Mouse (Mus musculus) lung, adult 2 months (tissue): ENCODE results near the gene Lgi4.

Source experiments
- CTCF ChIP-seq: fragments of 200-500 bp; IDR thresholded peaks from 2 replicates; pipeline ENCODE4 v1.5.1; 2011; ENCODE audit warnings: mild to moderate bottlenecking, low read length, control low read depth; ENCODE audit not compliant: insufficient read depth
- POLR2A ChIP-seq: fragments of 200-500 bp; IDR thresholded peaks from 2 replicates; pipeline ENCODE4 v1.6.1; 2011; ENCODE audit warnings: low read depth, mild to moderate bottlenecking, control low read depth, low read length, borderline replicate concordance; ENCODE audit errors: extremely low read depth

DNA sequence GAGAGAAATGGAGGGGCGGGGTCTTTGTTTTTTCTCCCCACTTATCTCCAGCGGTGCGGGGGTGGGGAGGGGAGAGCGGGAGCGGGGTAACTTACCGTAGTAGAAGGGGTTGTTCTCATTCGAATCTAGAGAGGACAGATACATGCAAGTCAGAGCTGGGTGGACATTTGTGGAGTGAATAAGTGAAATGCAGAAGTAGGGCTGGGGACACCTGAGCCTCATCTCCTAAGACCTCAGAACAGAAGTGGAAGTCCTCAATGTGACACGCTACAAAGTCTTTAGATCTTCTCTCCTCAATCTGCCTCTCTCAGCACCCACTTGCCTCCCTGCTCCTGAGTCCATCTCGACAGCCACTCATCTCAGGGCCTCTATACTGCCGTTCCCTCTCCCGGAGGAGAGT, 23.9 kb upstream of the Lgi4 start:
- TF ChIP-seq POLR2A (no peak), CTCF (no peak)
